In the genomic region with DNA sequence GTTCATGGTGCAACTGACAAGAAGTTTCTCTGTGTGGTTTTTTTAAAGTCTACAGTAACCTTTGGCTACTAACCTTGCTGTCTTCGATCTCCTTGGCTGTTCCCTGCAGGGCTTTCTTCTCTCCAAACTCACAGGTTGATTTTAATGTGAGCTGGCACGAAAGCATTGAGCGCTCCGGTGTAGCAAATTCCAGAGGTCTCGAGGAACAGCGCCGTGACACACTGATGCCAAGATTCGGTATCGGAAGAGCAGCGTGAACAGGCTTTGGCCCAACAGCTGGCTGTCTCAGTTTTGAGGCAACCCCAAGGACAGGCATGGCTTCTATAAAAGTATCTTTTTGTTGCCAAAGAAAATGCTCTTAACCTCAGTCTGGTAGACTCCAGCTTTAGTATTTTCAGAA, we compare ENCODE assay signal across 12 mouse cellular contexts.
A peak's percentile ranks its signal among the peaks of the same experiment; 100 is the strongest.
DNase-seq lines count a peak whose midpoint lies in the region; ATAC-seq and TF ChIP-seq lines count a peak whose summit lies in the region.
"Had no signal": no experiment of that assay in that cellular context is flagged by ENCODE, and none has a peak within 500 bp of the region (broad histone marks: within the 10 kb centered on the region; RNA-seq: fewer than 3 reads in every experiment).

No protein-coding gene starts in this region.

- ATAC-seq in kidney, embryonic 15.5 days (replicated peaks; ENCODE audit: low FRiP score), result no peak
- ATAC-seq: lung, postnatal 0 days had no signal

- no peaks in the 10 kb centered on the region for H3K27me3 ChIP-seq in kidney, embryonic 15.5 days
- H3K27me3 ChIP-seq in myocyte (ENCODE audit: control insufficient read depth, insufficient read depth, insufficient read length), result no peaks in the 10 kb centered on the region
- H3K27me3 ChIP-seq: neural tube, embryonic 12.5 days had no signal

- no peak for TF ChIP-seq POLR2A in myocyte (IDR thresholded peaks at IDR 0.05; ENCODE audit: insufficient read length, low read depth)

- no peak overlapping the region for H3ac ChIP-seq in myocyte (ENCODE audit: control insufficient read depth, insufficient read length)

- peak overlapping the region; percentile 41 for H3K4me2 ChIP-seq in kidney, embryonic 15.5 days
- H3K4me2 ChIP-seq in myocyte (ENCODE audit: low read depth), result peak overlapping the region; percentile 53
- H3K4me2 ChIP-seq: neural tube, embryonic 12.5 days had no signal

- no peaks in the 10 kb centered on the region for H3K9me3 ChIP-seq in kidney, embryonic 15.5 days (replicated peaks)
- H3K9me3 ChIP-seq: neural tube, embryonic 12.5 days had no signal

- no peak overlapping the region for H3K9ac ChIP-seq in kidney, embryonic 15.5 days
- H3K9ac ChIP-seq: neural tube, embryonic 12.5 days had no signal

- peak overlapping the region; percentile 59 for H3K27ac ChIP-seq in kidney, embryonic 15.5 days
- H3K27ac ChIP-seq: neural tube, embryonic 12.5 days had no signal

- H3K4me1 ChIP-seq in kidney, embryonic 15.5 days, result peaks cover 4% of the 10 kb centered on the region
- H3K4me1 ChIP-seq: neural tube, embryonic 12.5 days had no signal

- H3K79me2 ChIP-seq in myocyte (ENCODE audit: control insufficient read depth, insufficient read depth), result no peaks in the 10 kb centered on the region

- 53% methylated on average over 10 of the region's 10 CpGs for WGBS in kidney, embryonic 15.5 days

- peak; percentile 5 for DNase-seq in adrenal gland, postnatal 10 days
- no peak for DNase-seq in adrenal gland, postnatal 14 days
- no peak for DNase-seq in kidney, adult 9 months
- peak; percentile 8 for DNase-seq in fat pad, adult 2 months (ENCODE audit: extremely low read depth, low read depth, low spot score)
- DNase-seq in cerebellum, postnatal 25 days, result no peak
- DNase-seq in thymus, postnatal 25 days, result no peak
- DNase-seq: adrenal gland, adult 8-10 months had no signal

- H3K4me3 ChIP-seq in kidney, embryonic 15.5 days (replicated peaks), result peak overlapping the region; percentile 28
- no peak overlapping the region for H3K4me3 ChIP-seq in myocyte
- H3K4me3 ChIP-seq: neural tube, embryonic 12.5 days had no signal

- no peaks in the 10 kb centered on the region for H3K36me3 ChIP-seq in kidney, embryonic 15.5 days
- no peaks in the 10 kb centered on the region for H3K36me3 ChIP-seq in myocyte (ENCODE audit: control insufficient read depth, insufficient read depth)
- H3K36me3 ChIP-seq: G1E; neural tube, embryonic 12.5 days had no signal

TF ChIP-seq in myocyte, 11 proteins besides CTCF, POLR2A, EP300 and RAD21:
- TF ChIP-seq MYOG (IDR thresholded peaks at IDR 0.05; ENCODE audit: control insufficient read depth in 1 of 3, insufficient read depth in 1 of 3, insufficient read length in 2 of 3, low read depth in 2 of 3), result peak in 1 of 3 experiments; percentile 6
- no peak for TF ChIP-seq MAX (IDR thresholded peaks at IDR 0.05; ENCODE audit: low read depth)

Comparison
In these comparisons a context has a peak if more than half of its experiments do, and no peak if none do; other contexts are left out.
1. DNase-seq: peak in adrenal gland, postnatal 10 days (single experiment) and fat pad, adult 2 months (single experiment); none in adrenal gland, postnatal 14 days (single experiment), kidney, adult 9 months (single experiment), cerebellum, postnatal 25 days (0 of 2) and thymus, postnatal 25 days (single experiment).